Mouse (Mus musculus) midbrain, postnatal 0 days (tissue): ENCODE results near the gene Magoh. TPM values are rescaled to one million over a fixed set of nuclear protein-coding genes. Genes with fewer than 3 reads are reported as not detected.

Experiments used
- ATAC-seq: fragments of 200-750 bp; cut with Nextera tagmentation; 2 replicates; pipeline ENCODE4 v1.8.0; 2017; ENCODE audit warnings: moderate number of reproducible peaks, mild to moderate bottlenecking, moderate TSS enrichment, moderate library complexity; ENCODE audit not compliant: low FRiP score
- DNase-seq: peaks from one replicate; pipeline ENCODE4 v3.0.0-alpha.2; 2015; ENCODE audit warnings: low spot score
- H3K27ac ChIP-seq: fragments of 300-500 bp; sonication (generic); 2 replicates; pipeline ENCODE4 v1.5.1; 2014; ENCODE audit warnings: low read depth, mild to moderate bottlenecking, low read length, mixed read lengths
- H3K27me3 ChIP-seq: fragments of 300-500 bp; sonication (generic); 2 replicates; pipeline ENCODE4 v1.6.1; 2014; ENCODE audit warnings: low read length, control low read depth, mixed read lengths; ENCODE audit not compliant: insufficient read depth
- H3K36me3 ChIP-seq: fragments of 300-500 bp; sonication (generic); 2 replicates; pipeline ENCODE4 v1.6.1; 2014; ENCODE audit warnings: low read length, control low read depth, mixed read lengths; ENCODE audit not compliant: insufficient read depth
- H3K4me1 ChIP-seq: fragments of 300-500 bp; sonication (generic); 2 replicates; pipeline ENCODE4 v1.6.1; 2014; ENCODE audit warnings: mild to moderate bottlenecking, control low read depth, antibody characterized with exemption, low read length, mixed read lengths; ENCODE audit not compliant: insufficient read depth
- H3K4me2 ChIP-seq: fragments of 300-500 bp; sonication (generic); 2 replicates; pipeline ENCODE4 v1.6.1; 2014; ENCODE audit warnings: low read depth, mild to moderate bottlenecking, low read length, mixed read lengths; ENCODE audit not compliant: poor library complexity, severe bottlenecking
- H3K4me3 ChIP-seq: fragments of 300-500 bp; sonication (generic); 2 replicates; pipeline ENCODE4 v1.5.1; 2014; ENCODE audit warnings: low read depth, mild to moderate bottlenecking, low read length, moderate library complexity
- H3K9ac ChIP-seq: fragments of 300-500 bp; sonication (generic); replicated peaks from 2 replicates; pipeline ENCODE4 v1.6.1; 2014; ENCODE audit warnings: mild to moderate bottlenecking, low read length, moderate library complexity, mixed read lengths; ENCODE audit not compliant: poor library complexity, severe bottlenecking
- H3K9me3 ChIP-seq: fragments of 300-500 bp; sonication (generic); 2 replicates; pipeline ENCODE4 v1.6.1; 2016; ENCODE audit warnings: low read length, control low read depth
- CTCF ChIP-seq: IDR thresholded peaks from 2 replicates; pipeline ENCODE4 v1.5.1; 2016; ENCODE audit warnings: antibody characterized with exemption, mild to moderate bottlenecking
- WGBS: fragments of 180-500 bp; shearing (Covaris S2); extraction: QIAGEN DNeasy Blood & Tissue Kit; methylation state at CpG from one replicate; pipeline ENCODE4 v1.1.7; 2014; 5-methylcytosine and 5-hydroxymethylcytosine counted together
- polyA plus RNA-seq: library from polyadenylated mRNA; unstranded; fragments of >200 nt; fragmentation: Nextera tagmentation; extraction: Ambion mirVana; gene quantifications from 2 replicates; pipeline ENCODE4 v1.2.1, GENCODE M21; 2015
- total RNA-seq: library from RNA; depleted of rRNA; stranded (reverse); fragments of >200 nt; gene quantifications from 2 replicates; pipeline ENCODE4 v1.2.3, GENCODE M21; 2014; rRNA removed

The Magoh gene
- total RNA-seq = 44.5 and 45.3 TPM in 2 replicates
- 117 and 124 TPM in 2 replicates for polyA plus RNA-seq

DNA sequence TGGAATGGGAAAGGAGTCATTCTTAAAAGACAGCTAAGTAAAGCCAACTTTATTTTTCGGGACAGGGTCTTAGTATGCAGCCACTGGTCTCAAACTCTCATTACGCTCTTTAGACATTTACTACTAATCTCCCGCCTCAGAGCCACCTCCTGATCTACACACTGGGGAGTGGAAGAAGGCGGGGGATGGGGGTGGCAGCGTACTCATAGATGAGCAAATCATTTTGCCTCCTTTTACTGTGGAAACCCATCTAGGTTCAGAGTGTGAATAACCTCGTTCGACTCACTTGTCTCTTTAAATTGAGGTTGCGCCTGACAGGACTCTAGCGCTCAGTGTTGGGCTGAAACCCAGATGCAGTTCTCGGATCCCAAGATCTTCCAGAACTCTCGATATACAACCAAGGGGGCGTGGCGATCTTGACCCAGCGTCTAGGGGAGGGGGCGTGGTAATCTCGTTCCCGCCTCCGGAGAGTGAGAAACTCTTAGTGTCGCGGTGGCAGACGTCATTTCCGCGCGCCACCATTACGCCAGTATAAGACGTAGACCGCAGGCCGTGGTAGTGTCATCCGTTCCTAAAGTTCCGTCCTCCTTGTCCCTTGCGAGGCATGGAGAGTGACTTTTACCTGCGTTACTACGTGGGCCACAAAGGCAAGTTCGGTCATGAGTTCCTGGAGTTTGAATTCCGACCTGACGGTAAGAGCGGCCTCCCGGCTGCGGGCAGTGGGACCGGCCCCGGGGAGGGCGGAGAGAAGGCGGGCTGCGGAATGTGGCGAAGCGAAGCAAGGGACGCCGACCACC lies at the start of gene Magoh:
Gene Magoh, plus strand, starts transcription at position 502 of the 797 bp plus-strand sequence.
- Histone ChIP-seq H3K9ac (peak within 1 kb of the TSS; percentile 67), H3K9me3 (no peaks in the 10 kb centered on the region), H3K27me3 (no peaks in the 10 kb centered on the region), H3K4me1 (peaks cover 5% of the 10 kb centered on the region), H3K27ac (peak within 1 kb of the TSS; percentile 77), H3K36me3 (peaks cover 23% of the 10 kb centered on the region), H3K4me2 (peak within 1 kb of the TSS; percentile 69), H3K4me3 (peak within 1 kb of the TSS; percentile 74)
- TF ChIP-seq CTCF = 0 out of 2 replicates have a peak, but pooled peaks have one; percentile 8
- 2% methylated on average over 48 of the region's 48 CpGs for WGBS
- peak; percentile 91 for ATAC-seq
- DNase-seq = peak; percentile 98

DNA sequence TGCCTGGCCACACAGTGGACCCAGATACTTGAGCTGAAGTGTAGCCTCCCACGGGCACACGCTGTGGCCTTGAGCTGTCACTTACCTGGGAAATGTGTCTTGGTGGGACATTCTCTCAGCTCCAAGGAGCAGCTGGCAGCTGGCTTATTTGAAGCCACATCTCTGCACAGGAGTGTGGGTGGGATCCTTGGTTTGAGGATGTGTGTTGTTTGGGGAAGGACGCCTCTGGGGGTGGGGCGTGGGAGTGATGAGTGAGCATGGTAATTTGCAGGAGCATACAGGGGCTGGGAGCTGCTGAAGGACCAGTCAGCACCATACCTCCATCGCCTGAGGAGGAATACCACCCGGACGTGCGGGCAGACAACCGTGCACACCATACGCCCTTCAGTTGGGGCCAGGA lies 49.4 kb upstream of the Magoh start:
- Histone ChIP-seq H3K4me3 (no peak overlapping the region), H3K27ac (0 out of 2 replicates have a peak overlapping the region, but pooled peaks have one; percentile 27), H3K27me3 (no peaks in the 10 kb centered on the region), H3K9ac (0 out of 2 replicates have a peak overlapping the region, but pooled peaks have one; percentile 19), H3K4me1 (peaks cover 48% of the 10 kb centered on the region), H3K4me2 (no peak overlapping the region), H3K9me3 (no peaks in the 10 kb centered on the region), H3K36me3 (peaks cover 4% of the 10 kb centered on the region; the same call in 1 of the 2 replicates)
- WGBS = 50% methylated on average over 10 of the region's 10 CpGs
- DNase-seq = no peak
- no peak for TF ChIP-seq CTCF
- no peak for ATAC-seq

GRCm38 (mm10) chr4:107830821-107831221 lies 48.7 kb upstream of the Magoh start:
- H3K4me3 ChIP-seq = no peak overlapping the region
- H3K9ac ChIP-seq = peak overlapping the region; percentile 39; the same call in 1 of the 2 replicates
- DNase-seq (peak; percentile 74), ATAC-seq (peak; percentile 55)
- H3K27me3 ChIP-seq = no peaks in the 10 kb centered on the region
- H3K27ac ChIP-seq = peak overlapping the region; percentile 27; the same call in 1 of the 2 replicates
- H3K4me2 ChIP-seq = no peak overlapping the region
- peaks cover 6% of the 10 kb centered on the region; the same call in 1 of the 2 replicates for H3K36me3 ChIP-seq
- H3K4me1 ChIP-seq = peaks cover 52% of the 10 kb centered on the region
- H3K9me3 ChIP-seq = no peaks in the 10 kb centered on the region
- WGBS = 11% methylated on average over 7 of the region's 7 CpGs
- no peak for TF ChIP-seq CTCF

DNA sequence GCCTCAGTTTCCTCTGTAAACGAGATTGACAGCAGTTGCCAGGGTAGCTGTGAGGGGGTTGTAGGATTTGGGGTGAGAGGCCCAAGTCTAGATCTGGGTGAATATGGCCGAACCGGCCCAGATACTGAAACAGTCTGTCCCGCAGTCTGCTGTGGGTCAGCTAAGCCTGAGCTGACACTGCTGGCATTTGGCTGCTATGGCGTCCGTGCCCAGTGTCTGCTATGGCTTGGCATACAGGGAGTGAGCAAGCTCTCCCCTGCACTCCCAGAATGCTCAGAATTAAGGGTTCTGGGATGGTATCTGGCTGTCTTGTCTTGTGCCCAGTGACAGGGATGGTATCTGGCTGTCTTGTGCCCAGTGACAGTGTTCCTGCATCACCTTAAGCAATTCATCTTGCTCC lies 47.9 kb upstream of the Magoh start:
- no peaks in the 10 kb centered on the region for H3K9me3 ChIP-seq
- H3K4me2 ChIP-seq = no peak overlapping the region
- H3K27me3 ChIP-seq = no peaks in the 10 kb centered on the region
- DNase-seq (no peak), ATAC-seq (no peak)
- no peak overlapping the region for H3K9ac ChIP-seq
- no peak for TF ChIP-seq CTCF
- H3K36me3 ChIP-seq = peaks cover 11% of the 10 kb centered on the region; the same call in 1 of the 2 replicates
- H3K27ac ChIP-seq = peak overlapping the region; percentile 2; the same call in 1 of the 2 replicates
- no peak overlapping the region for H3K4me3 ChIP-seq
- 82% methylated on average over 6 of the region's 6 CpGs for WGBS
- H3K4me1 ChIP-seq = peaks cover 60% of the 10 kb centered on the region

DNA sequence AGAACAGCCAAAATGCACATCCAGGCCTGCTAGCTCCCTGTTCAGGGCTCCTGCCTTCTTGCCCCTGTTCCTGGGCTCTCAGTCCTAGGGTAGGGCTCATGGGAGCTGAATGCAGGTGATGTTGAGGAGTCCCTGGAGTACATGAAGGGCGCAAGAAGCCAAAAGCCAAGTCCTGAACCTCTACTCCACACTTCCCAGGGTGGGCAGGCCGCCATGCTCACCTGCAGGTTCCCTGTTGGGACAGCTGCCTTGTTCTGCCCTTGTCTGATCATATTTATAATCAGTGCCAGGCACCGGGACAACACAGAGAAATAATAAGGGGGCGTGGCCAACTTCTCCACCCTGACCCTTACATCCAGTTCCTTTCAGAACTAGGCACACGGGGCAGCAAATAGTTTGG lies 46.0 kb upstream of the Magoh start:
- Histone ChIP-seq H3K27ac (no peak overlapping the region; the same call in 1 of the 2 replicates), H3K9ac (no peak overlapping the region)

More for the DNA sequence above, 46.0 kb upstream of the Magoh start:
- no peak for ATAC-seq
- no peaks in the 10 kb centered on the region for H3K9me3 ChIP-seq
- TF ChIP-seq CTCF = no peak
- no peak for DNase-seq
- 79% methylated on average over 5 of the region's 5 CpGs for WGBS
- H3K27me3 ChIP-seq = no peaks in the 10 kb centered on the region
- H3K4me3 ChIP-seq = no peak overlapping the region
- no peak overlapping the region for H3K4me2 ChIP-seq
- peaks cover 61% of the 10 kb centered on the region for H3K4me1 ChIP-seq
- peaks cover 7% of the 10 kb centered on the region; the same call in 1 of the 2 replicates for H3K36me3 ChIP-seq
